Mouse (Mus musculus): ENCODE results near the gene Slc25a18. TPM values are rescaled to one million over a fixed set of nuclear protein-coding genes. Genes with fewer than 3 reads are reported as not detected.

Gene Slc25a18
- polyA plus RNA-seq, 1 experiment: 0.28 TPM

- TF ChIP-seq POLR2A (IDR thresholded peaks at IDR 0.05; ENCODE audit: borderline replicate concordance, low read depth, low read length) (no peak), CTCF (IDR thresholded peaks at IDR 0.05; ENCODE audit: low read depth, low read length) (no peak)
- H3K4me3 ChIP-seq (ENCODE audit: insufficient read depth, low read length): no peak overlapping the region
- no peak overlapping the region for H3K27ac ChIP-seq (ENCODE audit: insufficient read depth, low read depth, low read length)
- peaks cover 39% of the 10 kb centered on the region for H3K4me1 ChIP-seq (ENCODE audit: control insufficient read depth, insufficient read depth, low read length)
These were observed 385 bp downstream of the Slc25a18 start for GRCm38 (mm10) chr6:120773763-120774162.

DNA sequence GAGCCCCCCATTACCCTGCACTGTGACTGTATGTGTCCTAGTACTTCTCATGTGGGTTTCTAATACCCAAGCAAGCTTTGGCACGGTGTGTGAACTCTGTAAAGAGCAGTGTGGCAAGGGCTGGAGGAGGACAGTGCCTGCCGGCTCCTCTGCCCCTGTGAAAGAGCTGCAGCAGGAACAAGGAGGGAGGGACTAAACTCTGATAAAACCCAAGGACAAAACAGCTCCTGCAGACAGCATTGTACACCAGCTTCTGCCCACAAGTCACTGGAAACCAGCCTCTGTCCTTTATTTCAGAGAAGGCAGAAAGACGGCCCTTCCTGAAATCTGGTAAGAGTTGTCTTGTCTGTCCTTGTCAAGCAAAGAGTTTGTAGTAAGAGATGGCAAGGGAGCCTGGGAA lies 2.9 kb downstream of the Slc25a18 start:
- no peak for TF ChIP-seq POLR2A (IDR thresholded peaks at IDR 0.05; ENCODE audit: borderline replicate concordance, low read depth, low read length)
- TF ChIP-seq CTCF (IDR thresholded peaks at IDR 0.05; ENCODE audit: low read depth, low read length): no peak
- no peak overlapping the region for H3K27ac ChIP-seq (ENCODE audit: insufficient read depth, low read depth, low read length)
- H3K4me3 ChIP-seq (ENCODE audit: insufficient read depth, low read length): no peak overlapping the region
- peaks cover 38% of the 10 kb centered on the region for H3K4me1 ChIP-seq (ENCODE audit: control insufficient read depth, insufficient read depth, low read length)

GRCm38 (mm10) chr6:120777533-120777932 lies 4.2 kb downstream of the Slc25a18 start:
- H3K4me3 ChIP-seq (ENCODE audit: insufficient read depth, low read length): no peak overlapping the region
- H3K27ac ChIP-seq (ENCODE audit: insufficient read depth, low read depth, low read length): no peak overlapping the region
- no peak for TF ChIP-seq POLR2A (IDR thresholded peaks at IDR 0.05; ENCODE audit: borderline replicate concordance, low read depth, low read length)
- TF ChIP-seq CTCF (IDR thresholded peaks at IDR 0.05; ENCODE audit: low read depth, low read length): no peak
- H3K4me1 ChIP-seq (ENCODE audit: control insufficient read depth, insufficient read depth, low read length): peaks cover 35% of the 10 kb centered on the region

GRCm38 (mm10) chr6:120778226-120778625 lies 4.8 kb downstream of the Slc25a18 start:
- peaks cover 36% of the 10 kb centered on the region for H3K4me1 ChIP-seq (ENCODE audit: control insufficient read depth, insufficient read depth, low read length)
- H3K4me3 ChIP-seq (ENCODE audit: insufficient read depth, low read length): no peak overlapping the region
- no peak overlapping the region for H3K27ac ChIP-seq (ENCODE audit: insufficient read depth, low read depth, low read length)
- TF ChIP-seq POLR2A (IDR thresholded peaks at IDR 0.05; ENCODE audit: borderline replicate concordance, low read depth, low read length) (no peak), CTCF (IDR thresholded peaks at IDR 0.05; ENCODE audit: low read depth, low read length) (no peak)

- Histone ChIP-seq H3K27ac (ENCODE audit: insufficient read depth, low read depth, low read length) (peak overlapping the region; percentile 75), H3K4me3 (ENCODE audit: insufficient read depth, low read length) (no peak overlapping the region), H3K4me1 (ENCODE audit: control insufficient read depth, insufficient read depth, low read length) (peaks cover 55% of the 10 kb centered on the region)
- TF ChIP-seq CTCF (IDR thresholded peaks at IDR 0.05; ENCODE audit: low read depth, low read length): no peak
- no peak for TF ChIP-seq POLR2A (IDR thresholded peaks at IDR 0.05; ENCODE audit: borderline replicate concordance, low read depth, low read length)
These were observed 9.6 kb downstream of the Slc25a18 start for GRCm38 (mm10) chr6:120782948-120783347.

DNA sequence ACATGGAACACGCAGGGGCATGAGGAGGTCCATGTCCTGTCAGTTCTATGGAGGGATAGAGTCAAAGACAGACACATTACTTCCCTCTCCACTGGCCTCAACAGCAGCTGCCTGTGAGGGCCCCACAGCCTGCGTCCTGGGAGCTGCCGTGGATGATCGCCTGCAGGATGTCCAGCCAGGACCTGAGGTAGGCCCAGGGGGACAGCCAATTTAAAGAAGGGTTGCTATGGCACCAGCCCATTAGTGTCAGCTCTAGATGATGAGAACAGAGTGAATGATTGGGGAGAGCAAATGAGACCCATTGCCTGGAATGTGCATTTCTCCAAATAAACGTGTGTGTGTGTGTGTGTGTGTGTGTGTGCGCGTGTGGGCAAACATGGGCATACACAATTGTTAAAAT lies 11.0 kb downstream of the Slc25a18 start:
- Histone ChIP-seq H3K27ac (ENCODE audit: insufficient read depth, low read depth, low read length) (peak overlapping the region; percentile 58), H3K4me3 (ENCODE audit: insufficient read depth, low read length) (no peak overlapping the region), H3K4me1 (ENCODE audit: control insufficient read depth, insufficient read depth, low read length) (peaks cover 64% of the 10 kb centered on the region)
- no peak for TF ChIP-seq POLR2A (IDR thresholded peaks at IDR 0.05; ENCODE audit: borderline replicate concordance, low read depth, low read length)
- TF ChIP-seq CTCF (IDR thresholded peaks at IDR 0.05; ENCODE audit: low read depth, low read length): no peak

DNA sequence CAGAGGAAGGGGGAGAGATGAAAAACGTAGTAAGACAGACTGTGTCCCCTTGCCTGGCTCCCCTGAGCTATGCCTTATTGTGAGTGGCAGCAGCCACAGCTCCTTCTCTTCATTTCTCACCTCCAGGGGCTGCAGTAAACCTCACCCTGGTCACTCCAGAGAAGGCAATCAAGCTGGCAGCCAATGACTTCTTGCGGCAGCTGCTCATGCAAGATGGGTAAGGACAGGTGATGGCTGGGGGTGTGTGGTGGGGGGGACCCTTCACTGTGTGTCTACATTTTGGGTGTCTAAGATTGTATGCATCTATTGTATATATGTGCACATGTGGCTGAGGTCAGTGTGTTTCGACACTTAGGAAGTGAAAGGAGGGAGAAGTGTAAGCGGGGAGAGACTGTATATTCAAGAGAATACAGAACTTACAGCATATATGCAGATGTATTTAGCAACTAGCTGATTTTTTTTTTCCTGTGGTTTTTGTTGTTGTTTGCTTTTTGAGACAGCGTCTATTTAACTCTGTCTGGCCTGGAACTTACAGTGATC lies 14.8 kb downstream of the Slc25a18 start:
- H3K4me3 ChIP-seq (ENCODE audit: insufficient read depth, low read length): no peak overlapping the region
- TF ChIP-seq POLR2A (IDR thresholded peaks at IDR 0.05; ENCODE audit: borderline replicate concordance, low read depth, low read length) (no peak), CTCF (IDR thresholded peaks at IDR 0.05; ENCODE audit: low read depth, low read length) (no peak)
- peaks cover 66% of the 10 kb centered on the region for H3K4me1 ChIP-seq (ENCODE audit: control insufficient read depth, insufficient read depth, low read length)
- peak overlapping the region; percentile 83 for H3K27ac ChIP-seq (ENCODE audit: insufficient read depth, low read depth, low read length)

- TF ChIP-seq CTCF (IDR thresholded peaks at IDR 0.05; ENCODE audit: low read depth, low read length) (no peak), POLR2A (IDR thresholded peaks at IDR 0.05; ENCODE audit: borderline replicate concordance, low read depth, low read length) (no peak)
- Histone ChIP-seq H3K4me3 (ENCODE audit: insufficient read depth, low read length) (no peak overlapping the region), H3K4me1 (ENCODE audit: control insufficient read depth, insufficient read depth, low read length) (peaks cover 67% of the 10 kb centered on the region), H3K27ac (ENCODE audit: insufficient read depth, low read depth, low read length) (peak overlapping the region; percentile 83)
These were observed 15.5 kb downstream of the Slc25a18 start for GRCm38 (mm10) chr6:120788904-120789303.

- TF ChIP-seq POLR2A (IDR thresholded peaks at IDR 0.05; ENCODE audit: borderline replicate concordance, low read depth, low read length) (no peak), CTCF (IDR thresholded peaks at IDR 0.05; ENCODE audit: low read depth, low read length) (no peak)
- Histone ChIP-seq H3K27ac (ENCODE audit: insufficient read depth, low read depth, low read length) (no peak overlapping the region), H3K4me1 (ENCODE audit: control insufficient read depth, insufficient read depth, low read length) (peaks cover 62% of the 10 kb centered on the region), H3K4me3 (ENCODE audit: insufficient read depth, low read length) (no peak overlapping the region)
These were observed 16.8 kb downstream of the Slc25a18 start for GRCm38 (mm10) chr6:120790153-120790552.

DNA sequence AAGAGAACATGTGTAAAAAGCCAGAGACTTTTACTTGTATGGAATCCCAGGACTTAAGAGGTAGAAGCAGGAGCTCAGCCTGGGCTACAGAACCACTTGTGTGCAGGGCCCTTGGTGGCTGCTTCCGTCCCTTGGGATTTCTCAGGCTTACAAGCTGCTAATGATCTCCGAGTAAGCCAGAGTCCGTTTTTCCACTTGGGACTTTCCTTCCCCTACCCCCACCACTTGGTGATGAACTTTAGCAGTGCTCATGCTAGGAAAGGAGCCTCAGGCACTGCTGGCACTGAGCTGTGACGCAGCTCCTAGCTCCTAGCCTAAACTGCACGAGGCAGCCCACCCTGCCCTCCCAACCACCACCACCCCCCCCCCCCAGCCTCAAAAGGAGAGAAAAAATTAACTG lies 17.3 kb downstream of the Slc25a18 start:
- peaks cover 59% of the 10 kb centered on the region for H3K4me1 ChIP-seq (ENCODE audit: control insufficient read depth, insufficient read depth, low read length)
- no peak overlapping the region for H3K4me3 ChIP-seq (ENCODE audit: insufficient read depth, low read length)
- TF ChIP-seq POLR2A (IDR thresholded peaks at IDR 0.05; ENCODE audit: borderline replicate concordance, low read depth, low read length) (no peak), CTCF (IDR thresholded peaks at IDR 0.05; ENCODE audit: low read depth, low read length) (no peak)
- no peak overlapping the region for H3K27ac ChIP-seq (ENCODE audit: insufficient read depth, low read depth, low read length)

- Histone ChIP-seq H3K4me1 (ENCODE audit: control insufficient read depth, insufficient read depth, low read length) (peaks cover 59% of the 10 kb centered on the region), H3K27ac (ENCODE audit: insufficient read depth, low read depth, low read length) (no peak overlapping the region), H3K4me3 (ENCODE audit: insufficient read depth, low read length) (no peak overlapping the region)
- no peak; the same call in 1 of the 2 replicates for TF ChIP-seq CTCF (IDR thresholded peaks at IDR 0.05; ENCODE audit: low read depth, low read length)
- TF ChIP-seq POLR2A (IDR thresholded peaks at IDR 0.05; ENCODE audit: borderline replicate concordance, low read depth, low read length): no peak
These were observed 19.6 kb downstream of the Slc25a18 start for GRCm38 (mm10) chr6:120792947-120793346.

All from bone marrow macrophage, adult 2 months (primary cell).